Mouse (Mus musculus) skeletal muscle tissue, adult 2 months (tissue): ENCODE results near the gene Reps2.

Experiments
- DNase-seq: peaks from one replicate; pipeline ENCODE4 v3.0.0-alpha.2; 2012; ENCODE audit warnings: low read depth, low spot score

The Reps2 gene

GRCm38 (mm10) chrX:162496485-162496884 lies 147.0 kb downstream of the Reps2 start:
- DNase-seq, result no peak

GRCm38 (mm10) chrX:162488630-162489029 lies 154.8 kb downstream of the Reps2 start:
- no peak for DNase-seq

- no peak for DNase-seq
Observed at GRCm38 (mm10) chrX:162487734-162488133, 155.7 kb downstream of the Reps2 start.

- DNase-seq, result no peak
Observed at GRCm38 (mm10) chrX:162470213-162470612, 173.2 kb downstream of the Reps2 start.

- DNase-seq, result no peak
Observed at GRCm38 (mm10) chrX:162462156-162462555, 181.3 kb downstream of the Reps2 start.

- DNase-seq, result no peak
Observed at GRCm38 (mm10) chrX:162456445-162456844, 187.0 kb downstream of the Reps2 start.

- no peak for DNase-seq
Observed at GRCm38 (mm10) chrX:162455364-162455763, 188.1 kb downstream of the Reps2 start.

GRCm38 (mm10) chrX:162453821-162454402 lies 189.5 kb downstream of the Reps2 start:
- DNase-seq, result no peak

- no peak for DNase-seq
Observed at GRCm38 (mm10) chrX:162452642-162453041, 190.8 kb downstream of the Reps2 start.

GRCm38 (mm10) chrX:162447974-162448373 lies 195.5 kb downstream of the Reps2 start:
- no peak for DNase-seq

GRCm38 (mm10) chrX:162446678-162447318 lies 196.7 kb downstream of the Reps2 start:
- DNase-seq, result no peak

- DNase-seq, result no peak
Observed at GRCm38 (mm10) chrX:162443387-162443786, 200.1 kb downstream of the Reps2 start.

GRCm38 (mm10) chrX:162442970-162443369 lies 200.5 kb downstream of the Reps2 start:
- no peak for DNase-seq

GRCm38 (mm10) chrX:162432776-162433543 lies 210.5 kb downstream of the Reps2 start:
- no peak for DNase-seq

GRCm38 (mm10) chrX:162427698-162428097 lies 215.8 kb downstream of the Reps2 start:
- no peak for DNase-seq

GRCm38 (mm10) chrX:162419431-162419830 lies 224.0 kb downstream of the Reps2 start:
- DNase-seq, result no peak

GRCm38 (mm10) chrX:162413124-162413523 lies 230.3 kb downstream of the Reps2 start:
- DNase-seq, result no peak

GRCm38 (mm10) chrX:162407291-162407690 lies 236.2 kb downstream of the Reps2 start:
- DNase-seq, result no peak

GRCm38 (mm10) chrX:162402487-162402886 lies 241.0 kb downstream of the Reps2 start:
- no peak for DNase-seq

- DNase-seq, result no peak
Observed at GRCm38 (mm10) chrX:162380730-162381129, 262.7 kb downstream of the Reps2 start.

- DNase-seq, result no peak
Observed at GRCm38 (mm10) chrX:162363206-162363605, 280.2 kb downstream of the Reps2 start.
